Mouse (Mus musculus) hindbrain, embryonic 12.5 days (tissue): ENCODE results near the gene Ugt1a6a. TPM values are rescaled to one million over a fixed set of nuclear protein-coding genes. Genes with fewer than 3 reads are reported as not detected.

Source experiments
- ATAC-seq: fragments of 200-750 bp; cut with Nextera tagmentation; 2 replicates; pipeline ENCODE4 v1.8.0; 2017; ENCODE audit warnings: moderate TSS enrichment; ENCODE audit not compliant: low FRiP score
- H3K27ac ChIP-seq: fragments of 300-500 bp; sonication (generic); 2 replicates; pipeline ENCODE4 v1.5.1; 2016; ENCODE audit warnings: mild to moderate bottlenecking
- H3K27me3 ChIP-seq: fragments of 300-500 bp; sonication (generic); 2 replicates; pipeline ENCODE4 v1.6.1; 2016; ENCODE audit warnings: mild to moderate bottlenecking
- H3K36me3 ChIP-seq: fragments of 300-500 bp; sonication (generic); 2 replicates; pipeline ENCODE4 v1.6.1; 2016; ENCODE audit warnings: mild to moderate bottlenecking
- H3K4me1 ChIP-seq: fragments of 300-500 bp; sonication (generic); 2 replicates; pipeline ENCODE4 v1.6.1; 2016
- H3K4me2 ChIP-seq: fragments of 300-500 bp; sonication (generic); replicated peaks from 2 replicates; pipeline ENCODE4 v1.6.1; 2016; ENCODE audit warnings: mild to moderate bottlenecking
- H3K4me3 ChIP-seq: fragments of 300-500 bp; sonication (generic); 2 replicates; pipeline ENCODE4 v1.5.1; 2016; ENCODE audit warnings: mild to moderate bottlenecking
- H3K9ac ChIP-seq: fragments of 300-500 bp; sonication (generic); 2 replicates; pipeline ENCODE4 v1.6.1; 2016; ENCODE audit warnings: mild to moderate bottlenecking, moderate library complexity
- H3K9me3 ChIP-seq: fragments of 300-500 bp; sonication (generic); replicated peaks from 2 replicates; pipeline ENCODE4 v1.6.1; 2016; ENCODE audit warnings: mild to moderate bottlenecking
- WGBS: fragments of 180-500 bp; shearing (Covaris S2); methylation state at CpG from one replicate; pipeline ENCODE4 v1.1.7; 2016; 5-methylcytosine and 5-hydroxymethylcytosine counted together
- polyA plus RNA-seq: library from polyadenylated mRNA; unstranded; fragments of >200 nt; fragmentation: Nextera tagmentation; extraction: Ambion mirVana; gene quantifications from 2 replicates; pipeline ENCODE4 v1.2.1, GENCODE M21; 2016

Ugt1a6a gene
- polyA plus RNA-seq, 1 experiment from 2014 or later, result 1.0 TPM

- no peak overlapping the region for H3K4me2 ChIP-seq
- H3K9me3 ChIP-seq, result peaks cover 48% of the 10 kb centered on the region
- peaks cover 74% of the 10 kb centered on the region for H3K36me3 ChIP-seq
- no peak overlapping the region for H3K4me3 ChIP-seq
- no peak overlapping the region for H3K9ac ChIP-seq
- no peak for ATAC-seq
- no peaks in the 10 kb centered on the region for H3K4me1 ChIP-seq
- no peak overlapping the region for H3K27ac ChIP-seq
- no peaks in the 10 kb centered on the region for H3K27me3 ChIP-seq
- 85% methylated on average over 7 of the region's 7 CpGs for WGBS
Measured at GRCm38 (mm10) chr1:88261706-88262105, 127.1 kb downstream of the Ugt1a6a start.

GRCm38 (mm10) chr1:88262255-88262654, 127.6 kb downstream of the Ugt1a6a start:
- Histone ChIP-seq H3K4me3 (no peak overlapping the region), H3K9ac (no peak overlapping the region), H3K27me3 (no peaks in the 10 kb centered on the region), H3K9me3 (peaks cover 43% of the 10 kb centered on the region), H3K4me1 (no peaks in the 10 kb centered on the region), H3K27ac (no peak overlapping the region), H3K36me3 (peaks cover 80% of the 10 kb centered on the region), H3K4me2 (no peak overlapping the region)
- 83% methylated on average over 4 of the region's 4 CpGs for WGBS
- ATAC-seq, result no peak

- no peaks in the 10 kb centered on the region for H3K4me1 ChIP-seq
- peaks cover 36% of the 10 kb centered on the region for H3K9me3 ChIP-seq
- no peak overlapping the region for H3K9ac ChIP-seq
- 78% methylated on average over 6 of the region's 6 CpGs for WGBS
- no peak overlapping the region for H3K4me3 ChIP-seq
- no peaks in the 10 kb centered on the region for H3K27me3 ChIP-seq
- no peak overlapping the region for H3K27ac ChIP-seq
- peaks cover 87% of the 10 kb centered on the region for H3K36me3 ChIP-seq
- no peak for ATAC-seq
- H3K4me2 ChIP-seq, result no peak overlapping the region
Measured at GRCm38 (mm10) chr1:88262961-88263360, 128.4 kb downstream of the Ugt1a6a start.

- Histone ChIP-seq H3K4me1 (no peaks in the 10 kb centered on the region), H3K27ac (no peak overlapping the region), H3K9ac (no peak overlapping the region), H3K4me3 (no peak overlapping the region), H3K9me3 (peaks cover 30% of the 10 kb centered on the region), H3K36me3 (peaks cover 95% of the 10 kb centered on the region), H3K27me3 (no peaks in the 10 kb centered on the region), H3K4me2 (no peak overlapping the region)
- ATAC-seq, result no peak
- WGBS, result 92% methylated on average over 5 of the region's 5 CpGs
Measured at GRCm38 (mm10) chr1:88263778-88264177, 129.2 kb downstream of the Ugt1a6a start.

- 92% methylated on average over 7 of the region's 7 CpGs for WGBS
- Histone ChIP-seq H3K4me2 (no peak overlapping the region), H3K36me3 (peaks cover 99% of the 10 kb centered on the region), H3K9me3 (peaks cover 27% of the 10 kb centered on the region), H3K4me1 (no peaks in the 10 kb centered on the region), H3K27ac (no peak overlapping the region), H3K9ac (no peak overlapping the region), H3K4me3 (no peak overlapping the region), H3K27me3 (no peaks in the 10 kb centered on the region)
- no peak for ATAC-seq
Measured at GRCm38 (mm10) chr1:88264237-88264868, 129.7 kb downstream of the Ugt1a6a start.

GRCm38 (mm10) chr1:88264869-88265240, 130.2 kb downstream of the Ugt1a6a start:
- no peaks in the 10 kb centered on the region for H3K27me3 ChIP-seq
- 77% methylated on average over 4 of the region's 4 CpGs for WGBS
- no peak overlapping the region for H3K27ac ChIP-seq
- H3K9ac ChIP-seq, result no peak overlapping the region
- peaks cover 99% of the 10 kb centered on the region for H3K36me3 ChIP-seq
- no peak overlapping the region for H3K4me2 ChIP-seq
- ATAC-seq, result no peak
- H3K4me1 ChIP-seq, result no peaks in the 10 kb centered on the region
- no peak overlapping the region for H3K4me3 ChIP-seq
- peaks cover 22% of the 10 kb centered on the region for H3K9me3 ChIP-seq

GRCm38 (mm10) chr1:88266123-88266522, 131.5 kb downstream of the Ugt1a6a start:
- no peak overlapping the region for H3K9ac ChIP-seq
- peaks cover 17% of the 10 kb centered on the region; the same call in 1 of the 2 replicates for H3K9me3 ChIP-seq
- H3K4me3 ChIP-seq, result no peak overlapping the region
- H3K4me1 ChIP-seq, result no peaks in the 10 kb centered on the region
- WGBS, result 88% methylated on average over 13 of the region's 13 CpGs
- no peak overlapping the region for H3K4me2 ChIP-seq
- ATAC-seq, result no peak
- peaks cover 89% of the 10 kb centered on the region for H3K36me3 ChIP-seq
- H3K27ac ChIP-seq, result no peak overlapping the region
- H3K27me3 ChIP-seq, result no peaks in the 10 kb centered on the region

GRCm38 (mm10) chr1:88267489-88267888, 132.9 kb downstream of the Ugt1a6a start:
- no peaks in the 10 kb centered on the region for H3K4me1 ChIP-seq
- ATAC-seq, result 0 out of 2 replicates have a peak, but pooled peaks have one; percentile 0
- H3K9me3 ChIP-seq, result 0 out of 2 replicates have a peak, but pooled peaks cover 13% of the 10 kb centered on the region
- H3K9ac ChIP-seq, result no peak overlapping the region
- no peak overlapping the region for H3K27ac ChIP-seq
- H3K4me2 ChIP-seq, result no peak overlapping the region
- peaks cover 86% of the 10 kb centered on the region for H3K36me3 ChIP-seq
- no peak overlapping the region for H3K4me3 ChIP-seq
- no peaks in the 10 kb centered on the region for H3K27me3 ChIP-seq
- WGBS, result 95% methylated on average over 6 of the region's 6 CpGs

GRCm38 (mm10) chr1:88268070-88268469, 133.5 kb downstream of the Ugt1a6a start:
- no peaks in the 10 kb centered on the region for H3K27me3 ChIP-seq
- no peak overlapping the region for H3K27ac ChIP-seq
- no peaks in the 10 kb centered on the region for H3K4me1 ChIP-seq
- H3K9me3 ChIP-seq, result 0 out of 2 replicates have a peak, but pooled peaks cover 13% of the 10 kb centered on the region
- no peak overlapping the region for H3K4me3 ChIP-seq
- WGBS, result 88% methylated on average over 6 of the region's 6 CpGs
- H3K9ac ChIP-seq, result no peak overlapping the region
- ATAC-seq, result no peak
- peaks cover 86% of the 10 kb centered on the region for H3K36me3 ChIP-seq
- H3K4me2 ChIP-seq, result no peak overlapping the region

Other genes starting within 250 kb of the Ugt1a6a start
- 35.9 and 37.2 TPM in 2 replicates for gene Usp40, start 126.3 kb upstream of the Ugt1a6a start, polyA plus RNA-seq
- not detected in 2 replicates for gene Ugt1a10, start 79.4 kb upstream of the Ugt1a6a start, polyA plus RNA-seq
- not detected in 2 replicates for gene Ugt1a9, start 64.0 kb upstream of the Ugt1a6a start, polyA plus RNA-seq
- gene Ugt1a8, start 47.0 kb upstream of the Ugt1a6a start, polyA plus RNA-seq, result not detected in 2 replicates
- gene Ugt1a7c, start 39.7 kb upstream of the Ugt1a6a start, polyA plus RNA-seq, result 0.80 and 1.4 TPM in 2 replicates
- 0.47 and 1.0 TPM in 2 replicates for gene Ugt1a6b, start 31.6 kb upstream of the Ugt1a6a start, polyA plus RNA-seq
- not detected in 2 replicates for gene Ugt1a5, start 31.2 kb downstream of the Ugt1a6a start, polyA plus RNA-seq
- 0.10 and 0.12 TPM in 2 replicates for gene Ugt1a2, start 65.8 kb downstream of the Ugt1a6a start, polyA plus RNA-seq
- gene Dnajb3, start 71.0 kb downstream of the Ugt1a6a start, polyA plus RNA-seq, result 14.1 and 19.0 TPM in 2 replicates
- not detected in 2 replicates for gene Ugt1a1, start 77.2 kb downstream of the Ugt1a6a start, polyA plus RNA-seq
- 1.0 and 1.3 TPM in 2 replicates for gene Mroh2a, start 92.2 kb downstream of the Ugt1a6a start, polyA plus RNA-seq
- 167 and 169 TPM in 2 replicates for gene Hjurp, start 142.8 kb downstream of the Ugt1a6a start, polyA plus RNA-seq
- gene Trpm8, start 142.9 kb downstream of the Ugt1a6a start, polyA plus RNA-seq, result not detected in 2 replicates